In the genomic region with DNA sequence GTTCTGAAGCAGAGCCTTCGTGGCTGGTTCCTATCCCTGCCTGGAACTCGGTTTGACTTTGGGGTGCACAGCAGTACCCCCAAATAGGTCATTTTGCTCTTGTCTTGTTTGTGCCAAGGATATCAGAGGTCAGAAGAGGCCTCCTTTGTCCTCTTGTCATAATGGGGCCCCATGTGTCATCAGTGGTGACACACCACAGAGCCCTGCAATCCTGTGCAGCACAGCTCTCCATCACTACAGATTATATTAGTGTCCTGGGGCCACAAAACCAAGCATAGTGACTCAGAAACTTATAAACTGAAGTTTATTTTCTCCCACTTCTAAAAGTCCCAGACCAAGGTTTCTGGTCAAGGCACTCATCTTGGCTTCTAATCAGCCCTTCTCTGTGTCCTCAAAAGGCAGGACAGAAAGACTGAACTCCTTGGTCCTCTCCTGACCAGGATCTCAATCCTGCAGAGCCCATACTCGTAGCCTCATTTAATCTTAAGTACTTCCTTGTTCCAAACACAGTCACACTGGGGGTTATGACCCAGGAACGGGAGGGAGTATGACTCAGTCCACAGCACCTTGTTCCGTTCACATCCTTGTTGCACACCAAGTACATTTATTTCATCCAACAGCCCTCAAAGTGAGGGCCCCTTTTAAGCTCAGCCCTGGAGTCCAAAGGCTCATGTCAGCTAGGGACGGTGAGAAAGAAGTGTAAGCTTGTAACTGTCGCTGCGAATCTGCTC, we compare ENCODE assay signal across 16 mouse cellular contexts.
"Had no signal": no experiment of that assay in that cellular context is flagged by ENCODE, and none has a peak within 500 bp of the region (broad histone marks: within the 10 kb centered on the region; RNA-seq: fewer than 3 reads in every experiment).

No protein-coding gene starts in this region.

- H3K27ac ChIP-seq: limb, embryonic 12.5 days; limb, embryonic 15.5 days; liver, embryonic 15.5 days; lung, embryonic 15.5 days; midbrain, embryonic 12.5 days had no signal

- H3K36me3 ChIP-seq: limb, embryonic 12.5 days; limb, embryonic 15.5 days; liver, embryonic 15.5 days; lung, embryonic 15.5 days; midbrain, embryonic 12.5 days had no signal

- H3K4me3 ChIP-seq: limb, embryonic 12.5 days; limb, embryonic 15.5 days; liver, embryonic 15.5 days; lung, embryonic 15.5 days; megakaryocyte, embryonic 14.5 days; midbrain, embryonic 12.5 days had no signal

- H3K9me3 ChIP-seq: limb, embryonic 12.5 days; limb, embryonic 15.5 days; liver, embryonic 15.5 days; lung, embryonic 15.5 days; megakaryocyte, embryonic 14.5 days; midbrain, embryonic 12.5 days had no signal

- H3K27me3 ChIP-seq: limb, embryonic 15.5 days; liver, embryonic 15.5 days; lung, embryonic 15.5 days; midbrain, embryonic 12.5 days had no signal

- DNase-seq: kidney, adult 18-20 months; kidney, adult 9 months; left cerebral cortex, postnatal 4 days; lung, adult 18-20 months; lung, postnatal 10 days; lung, postnatal 36 days; thymus, adult 2 months; thymus, postnatal 14 days; thymus, postnatal 4 days had no signal

- H3K4me2 ChIP-seq: limb, embryonic 12.5 days; limb, embryonic 15.5 days; liver, embryonic 11.5 days; liver, embryonic 15.5 days; midbrain, embryonic 12.5 days had no signal

- H3K9ac ChIP-seq: limb, embryonic 12.5 days; limb, embryonic 15.5 days; liver, embryonic 15.5 days; lung, embryonic 15.5 days; midbrain, embryonic 12.5 days had no signal
